Comparison of ENCODE assay signal across 9 mouse cellular contexts in genomic region chr1:36095423-36096272, GRCm38 (mm10). TPM values are rescaled to one million over a fixed set of nuclear protein-coding genes. Genes with fewer than 3 reads are reported as not detected.
DNase-seq lines count a peak whose midpoint lies in the region; ATAC-seq and TF ChIP-seq lines count a peak whose summit lies in the region.
"Had no signal": no experiment of that assay in that cellular context is flagged by ENCODE, and none has a peak within 500 bp of the region (broad histone marks: within the 10 kb centered on the region; RNA-seq: fewer than 3 reads in every experiment).

No protein-coding gene starts in this region.

- peaks cover 18% of the 10 kb centered on the region for H3K79me2 ChIP-seq in MEL (ENCODE audit: control insufficient read depth, insufficient read depth, low read length, poor library complexity)

- H3K4me1 ChIP-seq in MEL (ENCODE audit: control insufficient read depth in 1 of 2, insufficient read depth in 2 of 2, low read length in 2 of 2) = peaks cover 9 to 13% of the 10 kb centered on the region in 2 experiments
- peaks cover 5% of the 10 kb centered on the region for H3K4me1 ChIP-seq in stomach, postnatal 0 days (replicated peaks; ENCODE audit: control insufficient read depth, insufficient read depth)

- H3K9me3 ChIP-seq in MEL (replicated peaks; ENCODE audit: insufficient read depth, low read length) = no peaks in the 10 kb centered on the region
- H3K9me3 ChIP-seq in stomach, postnatal 0 days (ENCODE audit: control insufficient read depth, low read length) = no peaks in the 10 kb centered on the region
- H3K9me3 ChIP-seq: neural tube, embryonic 13.5 days had no signal

- no peak overlapping the region for H3K4me3 ChIP-seq in gastrocnemius, adult 2 months
- H3K4me3 ChIP-seq in MEL (ENCODE audit: control insufficient read depth in 1 of 2, insufficient read depth in 1 of 2, low read depth in 2 of 2, low read length in 2 of 2) = no peak overlapping the region
- no peak overlapping the region for H3K4me3 ChIP-seq in stomach, postnatal 0 days (ENCODE audit: low read depth, low read length)
- H3K4me3 ChIP-seq: neural tube, embryonic 13.5 days had no signal

- no peaks in the 10 kb centered on the region for H3K27me3 ChIP-seq in MEL (ENCODE audit: control insufficient read depth in 1 of 2, insufficient read depth in 2 of 2, low read length in 2 of 2)
- no peaks in the 10 kb centered on the region for H3K27me3 ChIP-seq in stomach, postnatal 0 days (ENCODE audit: control insufficient read depth, insufficient read depth, low read length)
- H3K27me3 ChIP-seq: neural tube, embryonic 13.5 days had no signal

- 41% methylated on average over 11 of the region's 12 CpGs for WGBS in stomach, postnatal 0 days

- ATAC-seq in stomach, postnatal 0 days (ENCODE audit: low FRiP score, low TSS enrichment) = peak; percentile 88
- no peak for ATAC-seq in activated CD4-positive, CD25-positive, alpha-beta regulatory T cell, adult 4 months

- intact Hi-C loops in gastrocnemius, adult 2 months (cut with DNase I) = no loop called here

- no peak for TF ChIP-seq CTCF in gastrocnemius, adult 2 months (IDR thresholded peaks at IDR 0.05)
- no peak for TF ChIP-seq CTCF in MEL (IDR thresholded peaks at IDR 0.05 in 2 of 3, conservative IDR thresholded peaks at IDR 0.05 in 1 of 3; ENCODE audit: control insufficient read depth in 1 of 3, insufficient read depth in 1 of 3, low read depth in 2 of 3, low read length in 3 of 3, poor library complexity in 1 of 3, severe bottlenecking in 1 of 3)
- no peak; the same call in 1 of the 2 replicates for TF ChIP-seq CTCF in stomach, postnatal 0 days (IDR thresholded peaks at IDR 0.05; ENCODE audit: low read depth)

- H3K36me3 ChIP-seq in MEL (ENCODE audit: control insufficient read depth in 1 of 2, insufficient read depth in 2 of 2, low read length in 2 of 2) = peaks cover 10 to 17% of the 10 kb centered on the region in 2 experiments
- H3K36me3 ChIP-seq in stomach, postnatal 0 days (ENCODE audit: control insufficient read depth, insufficient read depth, low read length) = no peaks in the 10 kb centered on the region; the same call in 1 of the 2 replicates

- no peak for TF ChIP-seq RAD21 in MEL (IDR thresholded peaks at IDR 0.05; ENCODE audit: low read depth, low read length)

- no peak overlapping the region for H3K9ac ChIP-seq in MEL (ENCODE audit: control insufficient read depth, low read depth, low read length, poor library complexity, severe bottlenecking)
- no peak overlapping the region; the same call in 1 of the 2 replicates for H3K9ac ChIP-seq in stomach, postnatal 0 days (ENCODE audit: low read length)
- H3K9ac ChIP-seq: neural tube, embryonic 13.5 days had no signal

- H3K27ac ChIP-seq in gastrocnemius, adult 2 months = peak overlapping the region; percentile 38
- H3K27ac ChIP-seq in MEL (ENCODE audit: control insufficient read depth, low read depth, low read length) = no peak overlapping the region
- peak overlapping the region; percentile 67 for H3K27ac ChIP-seq in stomach, postnatal 0 days (replicated peaks)
- H3K27ac ChIP-seq: neural tube, embryonic 13.5 days had no signal

- peak; percentile 59 for DNase-seq in gastrocnemius, adult 2 months
- DNase-seq in gastrocnemius, adult 8-10 months (ENCODE audit: low spot score in 2 of 2) = no peak
- peak; percentile 37 for DNase-seq in MEL (ENCODE audit: low read depth, low spot score)
- DNase-seq in frontal cortex, adult 2 months (ENCODE audit: extremely low spot score in 1 of 2, low spot score in 1 of 2) = peak; percentile 89 to 96
- DNase-seq in layer of hippocampus, postnatal 25 days (ENCODE audit: extremely low spot score in 1 of 2, low spot score in 1 of 2) = peak; percentile 81 to 91
- DNase-seq in lung, postnatal 10 days = peak; percentile 78
- DNase-seq in stomach, postnatal 0 days (ENCODE audit: low spot score) = peak; percentile 82

- no peak overlapping the region for H3K4me2 ChIP-seq in stomach, postnatal 0 days (replicated peaks; ENCODE audit: low read depth)
- H3K4me2 ChIP-seq: neural tube, embryonic 13.5 days had no signal

- TF ChIP-seq POLR2A in MEL (IDR thresholded peaks at IDR 0.05; ENCODE audit: control insufficient read depth in 1 of 2, insufficient read depth in 1 of 2, low read depth in 1 of 2, low read length in 2 of 2, poor library complexity in 1 of 2) = no peak

- TF ChIP-seq EP300 in MEL (IDR thresholded peaks at IDR 0.05; ENCODE audit: low read depth in 1 of 2, low read length in 2 of 2) = no peak
- TF ChIP-seq EP300 in stomach, postnatal 0 days (optimal IDR thresholded peaks at IDR 0.05) = no peak

TF ChIP-seq in MEL, 35 proteins besides CTCF, POLR2A, EP300 and RAD21:
- TF ChIP-seq GABPA (IDR thresholded peaks at IDR 0.05; ENCODE audit: low read depth, low read length) = no peak
- TF ChIP-seq ZMIZ1 (IDR thresholded peaks at IDR 0.05; ENCODE audit: low read depth, low read length) = no peak
- TF ChIP-seq SMC3 (IDR thresholded peaks at IDR 0.05; ENCODE audit: low read depth, low read length) = no peak
- no peak for TF ChIP-seq USF1 (IDR thresholded peaks at IDR 0.05; ENCODE audit: low read depth, low read length)
- no peak for TF ChIP-seq MAX (IDR thresholded peaks at IDR 0.05; ENCODE audit: low read length)
- no peak for TF ChIP-seq UBTF (IDR thresholded peaks at IDR 0.05; ENCODE audit: borderline replicate concordance, insufficient read depth, low read depth, low read length)
- TF ChIP-seq BHLHE40 (IDR thresholded peaks at IDR 0.05; ENCODE audit: borderline replicate concordance, low read depth, low read length) = no peak
- no peak for TF ChIP-seq ELF1 (IDR thresholded peaks at IDR 0.05; ENCODE audit: low read depth, low read length)
- TF ChIP-seq E2F4 (IDR thresholded peaks at IDR 0.05; ENCODE audit: borderline replicate concordance, low read depth, low read length) = no peak
- no peak for TF ChIP-seq MYB (IDR thresholded peaks at IDR 0.05; ENCODE audit: low read depth, low read length)
- no peak for TF ChIP-seq MXI1 (IDR thresholded peaks at IDR 0.05; ENCODE audit: low read depth, low read length)
- TF ChIP-seq TCF12 (IDR thresholded peaks at IDR 0.05; ENCODE audit: low read depth, low read length) = no peak
TF ChIP-seq in MEL: peak in this region for 0.

RNA-seq across cellular contexts. Expression of gene Hs6st1, which starts 27.4 kb away (rescaled TPM):
- 10 to 100 TPM; 20.7 to 22.0 TPM for total RNA-seq in gastrocnemius, adult 2 months (2021)
- total RNA-seq in gastrocnemius, adult 8-10 months (2022) = 10 to 100 TPM; 19.3 to 23.2 (median 20.8) TPM
- total RNA-seq in MEL (2012; rRNA removed) = 30.3 and 33.0 TPM in 2 replicates
- polyA plus RNA-seq in MEL (2012; ENCODE audit: insufficient read depth in 1 of 2, insufficient read length in 2 of 2, low read depth in 1 of 2, low replicate concordance in 2 of 2, missing spikeins in 1 of 2) = 10 to 100 TPM; 45.7 to 52.0 TPM
- 44.8 and 44.9 TPM in 2 replicates for polyA plus RNA-seq in frontal cortex, adult 2 months (2012; rRNA removed)
- total RNA-seq in layer of hippocampus, postnatal 25 days (2021) = 10 to 100 TPM; 40.9 to 43.0 TPM
- 5.7 and 6.8 TPM in 2 replicates for polyA plus RNA-seq in stomach, postnatal 0 days (2015; fragmentation: Nextera tagmentation; extraction: Ambion mirVana)
- polyA plus RNA-seq in activated CD4-positive, CD25-positive, alpha-beta regulatory T cell, adult 4 months (2017; shearing (Covaris generic)) = 1 to 10 TPM; 2.8 to 3.8 TPM

Comparison
In these comparisons a context has a peak if more than half of its experiments do, and no peak if none do; other contexts are left out.
1. DNase-seq: peak in gastrocnemius, adult 2 months (single experiment), MEL (single experiment), frontal cortex, adult 2 months (2 of 2), layer of hippocampus, postnatal 25 days (2 of 2), lung, postnatal 10 days (single experiment) and stomach, postnatal 0 days (single experiment); none in gastrocnemius, adult 8-10 months (0 of 2).